Mouse (Mus musculus) lung, postnatal 25 days (tissue): ENCODE results near the gene P3h3.
A peak's percentile ranks its signal among the peaks of the same experiment; 100 is the strongest.
"Not testable (repeated sequence)": the region's sequence is repeated elsewhere in the genome, so short reads cannot be mapped to it uniquely, and the experiment has no call there.

Experiments
- DNase-seq: peaks from one replicate; pipeline ENCODE4 v3.0.0; 2022; ENCODE audit warnings: low spot score

Gene P3h3

GRCm38 (mm10) chr6:124831199-124831598 lies 26.4 kb downstream of the P3h3 start:
- not testable (repeated sequence) for DNase-seq

DNA sequence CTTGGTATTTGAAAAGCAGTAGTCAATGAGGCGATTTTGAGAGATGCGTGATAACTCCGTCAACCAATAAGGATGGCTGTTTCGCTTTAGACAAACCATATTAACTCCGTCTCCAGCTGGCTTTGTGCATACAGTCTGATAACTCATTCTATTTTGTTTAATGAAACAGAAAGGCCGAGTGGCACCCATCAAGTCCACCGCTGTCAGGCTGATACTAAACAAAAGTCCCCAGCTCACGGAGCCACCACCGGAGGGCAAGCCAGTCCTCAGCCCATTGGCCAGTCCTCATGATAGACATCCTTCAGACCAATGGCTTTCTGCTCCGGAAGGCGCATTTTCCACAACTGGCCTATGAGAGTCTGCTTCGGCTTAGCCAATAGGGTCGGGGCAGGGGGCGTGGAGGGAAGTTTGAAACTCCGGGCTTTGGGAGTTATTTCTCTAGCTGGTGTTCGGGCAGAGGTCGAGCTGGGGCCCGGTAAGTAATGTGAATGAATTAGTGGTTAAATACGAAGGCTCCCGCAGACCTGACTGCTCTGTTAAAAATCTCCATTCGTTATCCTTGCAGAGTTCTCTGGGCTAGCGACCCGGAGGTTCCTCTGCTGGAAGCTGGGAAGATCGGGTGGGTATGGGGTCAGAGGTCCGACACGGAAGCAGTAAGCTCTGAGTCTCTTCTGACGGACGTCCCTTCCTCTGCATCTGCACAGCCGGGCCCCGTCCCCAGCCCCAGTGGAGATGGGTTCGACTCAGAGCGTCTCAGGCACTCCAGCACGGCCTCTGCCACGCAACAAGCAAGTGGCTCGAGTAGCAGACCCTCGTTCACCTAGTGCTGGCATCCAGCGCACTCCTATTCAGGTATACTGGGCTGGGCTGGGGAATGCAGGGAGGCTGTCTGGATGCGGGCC lies 27.5 kb downstream of the P3h3 start:
- DNase-seq, result peak; percentile 97

DNA sequence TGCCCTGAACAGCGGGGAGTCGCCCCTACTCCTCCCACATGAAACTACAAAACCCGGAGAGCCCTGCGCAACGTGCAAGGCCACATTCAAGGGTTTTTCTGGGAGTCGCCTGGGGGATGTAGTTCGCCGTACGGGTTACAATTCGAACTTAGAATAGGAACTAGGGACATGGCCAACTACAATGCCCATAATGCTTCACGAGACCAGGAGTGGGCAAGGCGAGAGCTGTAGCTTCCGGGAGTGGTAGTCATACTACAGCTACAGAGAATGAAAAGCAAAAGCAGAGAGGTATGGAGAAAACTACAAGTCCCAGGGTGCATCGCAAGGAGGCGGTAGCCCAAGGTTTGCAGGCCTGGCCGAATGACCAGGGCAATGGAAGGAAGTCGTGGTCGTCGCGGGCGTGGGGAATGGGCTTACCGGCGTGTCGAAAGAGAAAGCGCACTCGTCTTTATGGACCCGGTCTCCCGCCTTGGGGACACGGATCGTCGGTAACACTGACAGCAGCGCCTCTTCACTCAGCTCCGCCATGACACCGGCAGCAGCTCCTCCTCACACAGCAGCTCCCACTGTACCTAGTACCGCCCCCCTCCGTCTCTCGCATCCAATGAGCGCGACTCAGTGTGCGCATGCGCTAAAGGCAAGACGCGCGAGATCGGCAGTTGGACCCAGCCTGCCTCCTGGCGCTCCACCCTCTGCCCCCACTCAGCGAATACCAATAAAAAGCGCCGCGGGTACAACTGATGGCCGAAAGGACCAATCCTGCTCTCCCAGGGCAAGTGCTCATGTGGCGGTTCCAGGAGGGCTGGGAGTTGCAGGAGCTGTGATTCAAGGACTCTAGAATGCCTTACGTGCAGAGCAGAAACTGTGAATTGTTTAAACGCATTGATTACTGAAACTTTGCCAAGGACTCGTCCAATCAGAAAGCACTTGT lies 28.4 kb downstream of the P3h3 start, which contains the start of the genes Usp5 and Cdca3:
Usp5 (minus strand) TSS at position 617 of the 931 bp plus-strand sequence.
Cdca3 (plus strand) TSS at position 680 of the 931 bp plus-strand sequence.
- peak; percentile 100 for DNase-seq

- DNase-seq, result no peak
Observed at GRCm38 (mm10) chr6:124828101-124828592, 29.4 kb downstream of the P3h3 start.

- no peak for DNase-seq
Observed at GRCm38 (mm10) chr6:124822049-124822448, 35.5 kb downstream of the P3h3 start.

DNA sequence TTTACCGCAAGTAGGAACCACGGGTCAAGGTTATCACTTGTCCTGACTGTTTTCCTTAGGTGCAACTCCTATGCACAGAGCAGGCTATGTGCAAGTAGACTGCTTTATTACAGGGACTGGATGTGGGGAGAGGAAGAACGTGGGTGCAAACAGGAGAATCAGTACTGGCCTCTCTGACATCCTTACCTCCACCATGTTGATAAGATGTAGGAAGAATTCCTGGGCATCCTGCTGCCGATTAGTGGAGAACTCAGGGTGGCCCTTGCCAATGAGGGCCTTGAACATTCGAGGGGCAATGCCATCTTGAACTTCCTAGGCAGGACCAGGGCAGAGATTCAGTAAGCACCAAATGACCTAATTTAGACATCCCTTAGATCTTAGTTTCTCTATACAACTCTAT lies 36.7 kb downstream of the P3h3 start:
- DNase-seq, result no peak

DNA sequence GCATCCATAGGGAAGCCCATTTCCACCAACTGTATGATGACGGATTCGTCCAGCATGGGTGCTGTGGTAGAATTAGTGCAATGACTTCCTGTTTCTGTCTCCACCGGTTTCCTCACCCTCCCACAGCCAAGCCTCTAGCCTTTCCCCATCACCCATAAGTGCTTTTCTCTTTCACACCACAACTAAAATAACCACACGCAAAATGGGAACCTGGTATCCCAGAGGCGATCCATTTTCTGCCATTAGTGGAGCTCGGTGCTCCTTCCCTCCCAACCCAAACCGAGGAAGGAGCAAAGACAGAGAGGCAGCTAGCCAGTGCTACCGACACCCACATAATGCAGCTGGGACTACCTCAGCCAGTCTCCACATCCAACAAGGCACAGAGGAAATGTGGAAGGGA lies 39.6 kb downstream of the P3h3 start:
- DNase-seq, result no peak

DNA sequence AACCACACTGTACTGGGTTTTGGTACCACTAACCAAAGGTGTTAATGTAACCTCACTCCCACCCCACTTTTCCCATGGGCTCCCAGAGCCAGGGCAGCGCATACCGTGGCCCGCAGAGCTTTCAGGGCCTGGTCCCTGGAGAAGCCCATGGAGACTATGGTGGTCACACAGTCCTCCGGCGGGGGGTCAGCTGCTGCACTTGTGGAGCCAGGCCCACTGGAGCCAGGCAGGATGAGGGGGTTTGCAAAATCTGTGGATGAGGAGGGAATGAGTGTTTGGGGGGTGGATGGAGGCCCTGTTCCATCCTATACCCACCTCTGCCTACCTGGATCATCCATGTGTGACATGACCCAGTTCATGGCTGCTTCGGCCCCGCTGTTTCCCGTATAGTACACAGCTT lies 40.0 kb downstream of the P3h3 start:
- DNase-seq, result no peak

GRCm38 (mm10) chr6:124817125-124817524 lies 40.4 kb downstream of the P3h3 start:
- DNase-seq, result no peak

- no peak for DNase-seq
Observed at GRCm38 (mm10) chr6:124816611-124817010, 40.9 kb downstream of the P3h3 start.

DNA sequence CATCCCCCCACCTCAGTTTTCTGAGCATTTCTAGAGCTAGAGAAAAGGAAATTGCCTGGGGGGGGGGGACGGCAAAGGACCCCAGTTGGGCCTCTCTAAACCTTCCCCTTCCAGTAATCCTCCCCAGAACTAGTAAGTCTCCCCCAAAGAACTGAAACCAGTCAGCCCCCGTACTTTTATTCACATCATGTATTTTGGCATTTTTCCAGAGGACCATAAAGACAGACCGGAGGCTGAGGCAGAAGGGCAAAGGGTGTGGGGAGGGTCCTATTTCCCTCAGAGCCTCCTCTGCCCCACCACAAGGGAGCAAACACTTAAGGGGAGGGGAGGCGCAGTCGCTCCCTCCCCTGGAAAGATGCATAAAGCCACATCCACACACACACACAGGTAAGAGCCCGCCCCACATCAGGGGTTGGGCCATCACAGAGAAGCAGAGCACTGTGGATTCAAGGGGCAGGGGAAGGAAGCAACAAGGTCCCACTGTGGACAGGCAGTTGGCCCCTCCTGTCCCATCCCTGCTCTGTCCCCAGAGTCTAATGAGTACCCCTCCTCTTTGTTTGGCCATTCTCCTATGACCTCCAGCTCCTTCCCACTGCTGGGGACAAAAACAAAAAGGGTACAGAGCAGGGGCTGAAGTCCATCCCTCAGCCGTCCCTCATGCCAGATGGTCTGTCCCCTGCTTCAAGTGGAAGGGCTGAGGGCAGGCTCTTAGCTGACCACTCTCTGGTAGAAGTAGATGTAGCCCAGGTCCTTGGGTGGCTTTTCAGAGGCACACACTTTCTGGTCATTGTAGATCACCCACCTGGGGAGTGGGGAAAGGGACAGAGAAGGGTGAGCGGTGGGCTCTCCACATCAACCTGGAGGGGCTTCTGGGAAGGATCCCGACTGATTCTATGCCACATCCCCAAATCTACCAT lies 42.4 kb downstream of the P3h3 start:
- DNase-seq, result no peak

GRCm38 (mm10) chr6:124814448-124814847 lies 43.1 kb downstream of the P3h3 start:
- no peak for DNase-seq

- peak; percentile 94 for DNase-seq
Observed at GRCm38 (mm10) chr6:124813933-124814332, 43.6 kb downstream of the P3h3 start, which contains the start of gene Tpi1. Gene Tpi1 (minus strand): TSS chr6:124814296.

- DNase-seq, result peak; percentile 60
Observed at GRCm38 (mm10) chr6:124813496-124813895, 44.1 kb downstream of the P3h3 start.

DNA sequence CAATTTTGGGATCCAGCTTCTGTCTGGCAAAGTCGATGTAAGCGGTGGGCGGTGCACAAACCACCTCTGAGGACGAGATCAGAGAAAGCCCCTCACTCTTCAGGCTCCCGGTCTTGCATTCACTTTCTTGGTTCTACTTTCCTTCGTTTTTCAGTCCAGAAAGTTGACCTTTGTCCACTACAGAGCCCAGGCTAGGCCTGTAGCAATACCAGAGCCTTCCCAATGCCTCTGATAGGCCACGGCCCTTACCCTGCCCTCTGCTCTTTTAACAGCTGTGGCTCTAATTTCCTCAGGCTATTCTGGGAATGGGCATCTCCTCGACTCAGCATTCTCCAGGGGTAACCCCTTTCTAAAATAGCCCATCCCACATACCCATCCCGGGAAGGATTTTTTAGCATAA lies 44.7 kb downstream of the P3h3 start:
- DNase-seq, result no peak

DNA sequence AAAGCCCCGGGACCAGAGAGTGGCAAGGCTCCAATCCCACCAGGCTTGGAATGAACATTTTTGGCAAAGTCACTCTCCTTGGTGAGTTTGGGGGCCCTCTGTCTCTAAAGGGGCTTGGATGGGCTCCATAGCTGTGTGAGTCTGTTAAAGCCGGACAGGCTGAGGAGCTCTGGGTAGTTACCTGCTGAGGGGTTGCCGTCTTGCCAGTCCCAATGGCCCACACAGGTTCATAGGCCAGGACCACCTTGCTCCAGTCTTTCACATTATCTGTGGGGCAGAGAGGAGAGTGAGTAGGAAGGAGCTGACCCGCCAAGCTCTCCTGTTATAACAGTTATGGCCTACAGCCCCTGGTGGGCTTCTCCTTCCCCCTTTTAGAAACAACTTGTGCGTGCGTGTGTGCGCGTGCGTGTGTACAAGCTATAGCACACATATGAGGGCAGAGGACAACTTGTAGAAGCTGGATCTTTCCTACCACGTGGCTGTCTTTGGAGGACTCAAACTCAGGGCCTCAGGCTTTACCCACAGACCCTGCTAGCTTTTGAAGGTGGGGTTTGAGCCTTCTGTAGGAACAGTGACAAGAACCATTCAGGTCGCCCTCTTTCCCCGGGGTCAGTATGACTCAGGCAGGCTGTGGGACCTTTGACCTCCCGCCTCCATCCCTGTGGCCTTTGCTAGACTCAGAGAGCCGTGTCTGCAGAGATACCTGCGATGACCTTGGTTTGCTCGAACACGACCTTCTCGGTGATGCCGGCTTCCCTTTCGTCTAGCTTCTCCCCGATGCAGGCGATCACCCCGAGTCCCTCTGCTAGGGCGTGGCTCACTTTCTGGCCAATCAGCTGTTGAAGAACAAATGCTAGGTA lies 45.6 kb downstream of the P3h3 start:
- DNase-seq, result no peak

DNA sequence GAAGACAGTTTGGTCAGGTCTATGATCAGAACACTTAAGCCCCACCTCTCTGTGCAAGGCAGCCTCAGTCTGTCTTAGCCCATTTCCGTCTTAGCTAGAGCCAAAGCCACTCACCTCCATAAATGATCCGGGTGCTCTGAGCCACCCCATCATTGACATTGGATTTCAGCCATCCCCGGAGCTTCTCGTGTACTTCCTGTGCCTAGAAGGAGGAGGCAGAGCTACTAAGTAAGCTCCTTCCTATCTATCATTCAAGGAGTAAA lies 46.2 kb downstream of the P3h3 start:
- no peak for DNase-seq

GRCm38 (mm10) chr6:124810566-124811402 lies 46.8 kb downstream of the P3h3 start:
- DNase-seq, result not testable (repeated sequence)

DNA sequence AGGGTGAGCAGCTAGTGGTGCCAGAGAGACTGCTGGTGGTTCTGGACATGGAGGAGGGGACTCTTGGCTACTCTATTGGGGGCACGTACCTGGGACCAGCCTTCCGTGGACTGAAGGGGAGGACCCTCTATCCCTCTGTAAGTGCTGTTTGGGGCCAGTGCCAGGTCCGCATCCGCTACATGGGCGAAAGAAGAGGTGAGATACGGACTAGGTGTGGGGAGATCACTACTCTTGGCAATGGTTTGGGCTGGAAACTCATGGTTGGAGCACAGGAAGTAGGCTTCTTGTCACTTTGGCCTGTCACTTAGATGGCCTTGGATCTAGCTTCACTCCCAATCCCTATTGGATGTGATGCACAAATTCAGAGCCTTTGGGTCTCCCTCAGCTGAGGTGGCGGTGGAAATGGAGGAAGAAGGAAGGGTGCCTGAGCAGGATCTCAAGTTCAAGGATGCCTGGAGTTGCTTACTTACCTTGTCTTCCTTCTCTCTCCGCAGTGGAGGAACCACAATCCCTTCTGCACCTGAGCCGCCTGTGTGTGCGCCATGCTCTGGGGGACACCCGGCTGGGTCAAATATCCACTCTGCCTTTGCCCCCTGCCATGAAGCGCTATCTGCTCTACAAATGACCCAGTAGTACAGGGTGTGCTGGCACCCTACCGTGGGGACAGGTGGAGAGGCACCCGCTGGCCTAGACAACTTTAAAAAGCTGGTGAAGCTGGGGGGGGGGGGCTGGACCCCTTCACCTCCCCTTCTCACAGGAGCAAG lies 47.6 kb downstream of the P3h3 start:
- DNase-seq, result no peak
